Mouse (Mus musculus) kidney, postnatal 0 days (tissue): Measurements from ENCODE around the gene Crebzf. TPM values are rescaled to one million over a fixed set of nuclear protein-coding genes. Genes with fewer than 3 reads are reported as not detected.

Source experiments
- ATAC-seq: fragments of 200-750 bp; cut with Nextera tagmentation; replicated peaks from 2 replicates; pipeline ENCODE4 v1.8.0; 2017; ENCODE audit warnings: low read depth, moderate number of reproducible peaks, moderate TSS enrichment, moderate library complexity; ENCODE audit not compliant: low FRiP score
- DNase-seq: peaks from one replicate; pipeline ENCODE4 v3.0.0-alpha.2; 2016; ENCODE audit warnings: low spot score
- H3K27ac ChIP-seq: fragments of 300-500 bp; sonication (generic); 2 replicates; pipeline ENCODE4 v1.5.1; 2014; ENCODE audit warnings: mild to moderate bottlenecking
- H3K27me3 ChIP-seq: fragments of 300-500 bp; sonication (generic); 2 replicates; pipeline ENCODE4 v1.6.1; 2014; ENCODE audit warnings: low read length, mixed read lengths; ENCODE audit not compliant: insufficient read depth
- H3K36me3 ChIP-seq: fragments of 300-500 bp; sonication (generic); 2 replicates; pipeline ENCODE4 v1.6.1; 2014; ENCODE audit warnings: low read length, mixed read lengths; ENCODE audit not compliant: insufficient read depth
- H3K4me1 ChIP-seq: fragments of 300-500 bp; sonication (generic); replicated peaks from 2 replicates; pipeline ENCODE4 v1.6.1; 2014; ENCODE audit warnings: antibody characterized with exemption, low read length, mixed read lengths; ENCODE audit not compliant: insufficient read depth
- H3K4me2 ChIP-seq: fragments of 300-500 bp; sonication (generic); 2 replicates; pipeline ENCODE4 v1.6.1; 2014; ENCODE audit warnings: mild to moderate bottlenecking, low read length, moderate library complexity, mixed read lengths
- H3K4me3 ChIP-seq: fragments of 300-500 bp; sonication (generic); replicated peaks from 2 replicates; pipeline ENCODE4 v1.5.1; 2014; ENCODE audit warnings: low read depth, low read length
- H3K9ac ChIP-seq: fragments of 300-500 bp; sonication (generic); 2 replicates; pipeline ENCODE4 v1.6.1; 2014; ENCODE audit warnings: low read depth, low read length
- H3K9me3 ChIP-seq: fragments of 300-500 bp; sonication (generic); replicated peaks from 2 replicates; pipeline ENCODE4 v1.6.1; 2016; ENCODE audit warnings: low read length, inconsistent platforms, mixed read lengths
- CTCF ChIP-seq: IDR thresholded peaks from 2 replicates; pipeline ENCODE4 v1.5.1; 2016; ENCODE audit warnings: antibody characterized with exemption, low read depth, mild to moderate bottlenecking, moderate library complexity
- WGBS: fragments of 180-500 bp; shearing (Covaris S2); extraction: QIAGEN DNeasy Blood & Tissue Kit; methylation state at CpG from one replicate; pipeline ENCODE4 v1.1.7; 2014; 5-methylcytosine and 5-hydroxymethylcytosine counted together
- polyA plus RNA-seq: library from polyadenylated mRNA; unstranded; fragments of >200 nt; fragmentation: Nextera tagmentation; extraction: Ambion mirVana; gene quantifications from 2 replicates; pipeline ENCODE4 v1.2.1, GENCODE M21; 2015

The Crebzf gene
- polyA plus RNA-seq = 36.4 and 41.5 TPM in 2 replicates

GRCm38 (mm10) chr7:90442518-90443080, at the start of gene Crebzf:
Gene Crebzf, plus strand, starts transcription at chr7:90442729.
- 0 out of 2 replicates have a peak, but pooled peaks cover 2% of the 10 kb centered on the region for H3K36me3 ChIP-seq
- TF ChIP-seq CTCF = no peak
- peak within 1 kb of the TSS; percentile 99 for H3K27ac ChIP-seq
- peak within 1 kb of the TSS; percentile 98 for H3K9ac ChIP-seq
- H3K4me3 ChIP-seq = peak within 1 kb of the TSS; percentile 94
- no peaks in the 10 kb centered on the region for H3K27me3 ChIP-seq
- H3K4me2 ChIP-seq = peak within 1 kb of the TSS; percentile 60
- peak; percentile 99 for DNase-seq
- no peaks in the 10 kb centered on the region; the same call in 1 of the 2 replicates for H3K4me1 ChIP-seq
- WGBS = under 1% methylated on average over 54 of the region's 54 CpGs
- no peaks in the 10 kb centered on the region for H3K9me3 ChIP-seq
- peak; percentile 95 for ATAC-seq

- Histone ChIP-seq H3K4me1 (no peaks in the 10 kb centered on the region), H3K9ac (no peak overlapping the region), H3K4me2 (no peak overlapping the region), H3K4me3 (no peak overlapping the region), H3K27ac (no peak overlapping the region), H3K27me3 (no peaks in the 10 kb centered on the region), H3K9me3 (no peaks in the 10 kb centered on the region), H3K36me3 (no peaks in the 10 kb centered on the region)
- no peak for DNase-seq
- no peak for TF ChIP-seq CTCF
- WGBS = 52% methylated on average over 4 of the region's 4 CpGs
- ATAC-seq = no peak
Observed at GRCm38 (mm10) chr7:90395073-90395472, 47.5 kb upstream of the Crebzf start.

- TF ChIP-seq CTCF = no peak
- Histone ChIP-seq H3K9ac (no peak overlapping the region), H3K36me3 (no peaks in the 10 kb centered on the region), H3K9me3 (no peaks in the 10 kb centered on the region), H3K27ac (no peak overlapping the region), H3K4me2 (no peak overlapping the region), H3K27me3 (no peaks in the 10 kb centered on the region), H3K4me1 (no peaks in the 10 kb centered on the region), H3K4me3 (no peak overlapping the region)
- no peak for DNase-seq
- no peak for ATAC-seq
- 63% methylated on average over 5 of the region's 5 CpGs for WGBS
Observed at GRCm38 (mm10) chr7:90395928-90396327, 46.6 kb upstream of the Crebzf start.

- ATAC-seq = no peak
- WGBS = 40% methylated on average over 3 of the region's 3 CpGs
Observed at GRCm38 (mm10) chr7:90409934-90410333, 32.6 kb upstream of the Crebzf start.

GRCm38 (mm10) chr7:90426020-90427001, 16.2 kb upstream of the Crebzf start, which contains the start of gene Ccdc89:
Gene Ccdc89, plus strand, starts transcription at chr7:90426577.
- H3K4me1 ChIP-seq = no peaks in the 10 kb centered on the region
- WGBS = 21% methylated on average over 29 of the region's 29 CpGs
- ATAC-seq (peak; percentile 100), DNase-seq (peak; percentile 97)
- 0 out of 2 replicates have a peak within 1 kb of the TSS, but pooled peaks have one; percentile 15 for H3K27ac ChIP-seq
- H3K4me3 ChIP-seq = peak within 1 kb of the TSS; percentile 25
- no peaks in the 10 kb centered on the region for H3K9me3 ChIP-seq
- H3K9ac ChIP-seq = 0 out of 2 replicates have a peak within 1 kb of the TSS, but pooled peaks have one; percentile 24
- H3K4me2 ChIP-seq = peak within 1 kb of the TSS; percentile 62
- TF ChIP-seq CTCF = no peak
- H3K36me3 ChIP-seq = no peaks in the 10 kb centered on the region
- no peaks in the 10 kb centered on the region for H3K27me3 ChIP-seq

More at GRCm38 (mm10) chr7:90409934-90410333, 32.6 kb upstream of the Crebzf start:
- TF ChIP-seq CTCF = peak; percentile 94
- Histone ChIP-seq H3K27ac (no peak overlapping the region), H3K36me3 (no peaks in the 10 kb centered on the region), H3K9me3 (no peaks in the 10 kb centered on the region), H3K9ac (no peak overlapping the region), H3K4me2 (no peak overlapping the region), H3K4me3 (no peak overlapping the region), H3K27me3 (no peaks in the 10 kb centered on the region), H3K4me1 (no peaks in the 10 kb centered on the region)
- DNase-seq = peak; percentile 82

- TF ChIP-seq CTCF = no peak
- ATAC-seq (no peak), DNase-seq (no peak)
- Histone ChIP-seq H3K27me3 (no peaks in the 10 kb centered on the region), H3K27ac (no peak overlapping the region), H3K4me2 (peak overlapping the region; percentile 62), H3K4me1 (no peaks in the 10 kb centered on the region), H3K4me3 (peak overlapping the region; percentile 25), H3K9ac (no peak overlapping the region), H3K36me3 (no peaks in the 10 kb centered on the region), H3K9me3 (no peaks in the 10 kb centered on the region)
- 62% methylated on average over 9 of the region's 9 CpGs for WGBS
Observed at GRCm38 (mm10) chr7:90427006-90427405, 15.5 kb upstream of the Crebzf start.
